Mouse (Mus musculus): ENCODE results near the gene Tsacc. TPM values are rescaled to one million over a fixed set of nuclear protein-coding genes. Genes with fewer than 3 reads are reported as not detected.
"Not testable (repeated sequence)": the region's sequence is repeated elsewhere in the genome, so short reads cannot be mapped to it uniquely, and the experiment has no call there.

The Tsacc gene
- polyA plus RNA-seq, 1 experiment, result 20.4 TPM

DNA sequence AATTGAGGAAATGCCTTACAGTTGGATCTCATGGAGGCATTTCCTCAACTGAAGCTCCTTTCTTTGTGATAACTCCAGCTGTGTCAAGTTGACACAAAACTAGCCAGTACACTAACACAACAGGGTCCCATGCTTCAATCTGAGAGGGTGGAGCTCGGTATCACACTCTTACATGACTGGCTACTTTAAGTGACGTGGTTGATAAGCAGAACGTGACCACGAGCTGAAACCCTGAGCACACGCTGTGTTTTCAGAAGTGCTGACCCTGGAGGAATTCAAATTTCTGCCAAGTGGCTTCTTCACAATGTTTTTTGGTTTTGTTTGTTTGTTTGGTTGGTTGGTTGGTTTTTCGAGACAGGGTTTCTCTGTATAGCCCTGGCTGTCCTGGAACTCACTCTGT, 28.8 kb downstream of the Tsacc start:
- H3K4me1 ChIP-seq (ENCODE audit: control insufficient read depth, insufficient read depth, insufficient read length, low read length); H3K4me3 ChIP-seq (ENCODE audit: insufficient read depth, low read depth, low read length); H3K27ac ChIP-seq (replicated peaks; ENCODE audit: low read depth, low read length): not testable (repeated sequence)

DNA sequence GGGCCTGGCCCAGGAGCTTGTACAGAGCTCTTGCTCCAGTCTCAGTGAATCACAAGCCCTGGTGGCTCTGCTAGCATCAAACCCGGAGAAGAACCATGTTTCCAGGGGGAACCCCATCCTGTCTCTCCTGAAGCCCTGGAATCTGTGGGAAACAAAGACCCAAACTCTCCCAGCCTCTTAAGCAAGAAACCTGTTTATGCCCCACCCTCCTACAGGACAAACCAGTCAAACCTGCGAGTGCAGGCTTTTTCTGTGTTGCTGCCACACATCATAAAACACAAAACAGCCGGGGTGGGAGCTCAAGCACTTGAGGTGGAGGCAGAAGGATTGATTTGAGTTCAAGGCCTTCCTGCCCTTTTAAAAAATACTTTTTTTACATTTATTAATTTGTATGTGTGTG, 34.5 kb downstream of the Tsacc start:
- no peaks in the 10 kb centered on the region for H3K4me1 ChIP-seq (ENCODE audit: control insufficient read depth, insufficient read depth, insufficient read length, low read length)
- H3K4me3 ChIP-seq (ENCODE audit: insufficient read depth, low read depth, low read length), result no peak overlapping the region
- no peak overlapping the region for H3K27ac ChIP-seq (replicated peaks; ENCODE audit: low read depth, low read length)

DNA sequence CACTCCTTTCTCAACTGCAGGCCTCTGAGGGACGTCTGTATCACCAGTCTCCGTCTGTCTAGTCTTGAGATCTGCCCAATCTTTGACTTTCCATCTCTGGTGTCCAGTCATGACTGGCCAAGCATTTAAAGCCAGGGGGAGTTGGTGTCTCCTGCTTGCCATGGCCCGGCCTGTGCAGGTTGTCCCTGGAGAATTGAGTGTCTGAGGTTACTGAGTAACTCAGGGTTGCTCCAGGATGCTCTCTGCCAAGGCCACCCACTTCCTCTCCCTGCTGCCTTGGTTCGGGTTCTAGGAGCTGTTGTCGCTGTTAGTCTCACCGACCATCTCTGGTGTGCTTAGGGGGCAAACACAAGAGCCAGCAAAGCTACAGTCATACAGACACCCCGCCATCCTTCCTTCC, 40.4 kb downstream of the Tsacc start:
- no peak overlapping the region for H3K27ac ChIP-seq (replicated peaks; ENCODE audit: low read depth, low read length)
- no peak overlapping the region for H3K4me3 ChIP-seq (ENCODE audit: insufficient read depth, low read depth, low read length)
- no peaks in the 10 kb centered on the region for H3K4me1 ChIP-seq (ENCODE audit: control insufficient read depth, insufficient read depth, insufficient read length, low read length)

DNA sequence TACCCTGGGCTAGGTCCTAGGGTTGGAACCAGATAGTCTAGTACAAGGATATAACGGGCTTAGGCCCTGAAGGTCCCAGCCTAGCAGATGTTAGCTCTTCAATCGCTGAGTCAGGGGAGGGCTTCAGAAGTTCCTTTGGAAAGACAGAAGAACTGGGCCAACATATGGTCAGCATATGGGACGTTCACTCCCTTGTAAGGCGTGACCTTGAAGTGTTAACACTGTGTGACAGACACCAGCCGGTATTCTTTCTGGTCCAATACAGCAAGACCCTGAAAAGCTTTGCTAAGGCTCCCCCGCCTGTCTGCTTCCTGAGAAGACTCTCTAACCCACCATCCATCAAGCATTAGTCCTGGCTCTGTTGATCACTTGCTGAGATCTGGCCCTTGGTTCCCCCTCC, 40.8 kb downstream of the Tsacc start:
- Histone ChIP-seq H3K4me1 (ENCODE audit: control insufficient read depth, insufficient read depth, insufficient read length, low read length) (no peaks in the 10 kb centered on the region), H3K27ac (replicated peaks; ENCODE audit: low read depth, low read length) (no peak overlapping the region), H3K4me3 (ENCODE audit: insufficient read depth, low read depth, low read length) (no peak overlapping the region)

DNA sequence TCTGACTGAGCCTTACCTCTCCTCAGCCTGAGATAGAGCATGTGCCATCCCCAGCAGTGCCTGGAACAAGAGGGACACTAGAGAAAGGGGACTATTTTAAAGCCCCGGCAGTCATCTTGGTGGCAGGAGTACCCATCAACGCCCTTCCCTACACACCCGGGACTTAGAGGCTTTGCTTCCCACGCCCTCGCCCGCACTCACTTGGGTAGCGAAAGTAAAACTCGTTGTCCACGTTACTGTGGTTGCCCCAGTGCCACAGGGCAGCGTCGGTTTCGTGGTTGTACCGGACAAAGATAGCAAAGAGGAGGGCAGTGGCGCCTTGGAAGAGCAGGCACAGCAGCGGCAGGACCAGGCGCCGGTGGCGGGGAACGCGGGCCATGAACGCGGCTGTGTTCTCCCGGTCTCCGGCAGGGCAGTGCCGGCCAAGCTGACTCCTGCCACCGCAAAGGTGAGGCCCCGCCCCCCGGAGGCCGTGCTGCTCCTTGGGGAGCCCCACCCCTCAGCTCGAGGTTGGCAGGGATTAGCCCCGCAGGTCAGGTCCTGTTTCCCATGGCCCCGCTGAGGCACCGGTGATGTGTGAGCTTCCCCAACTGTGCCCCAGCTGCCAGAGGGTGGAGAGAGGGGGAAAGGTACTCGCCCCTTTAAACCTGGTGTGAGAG, 42.4 kb downstream of the Tsacc start, which contains the start of gene Rhbg:
Rhbg (minus strand) TSS at position 442 of the 659 bp plus-strand sequence.
- Histone ChIP-seq H3K4me3 (ENCODE audit: insufficient read depth, low read depth, low read length) (peak within 1 kb of the TSS; percentile 47), H3K27ac (replicated peaks; ENCODE audit: low read depth, low read length) (no peak within 1 kb of the TSS), H3K4me1 (ENCODE audit: control insufficient read depth, insufficient read depth, insufficient read length, low read length) (no peaks in the 10 kb centered on the region)

DNA sequence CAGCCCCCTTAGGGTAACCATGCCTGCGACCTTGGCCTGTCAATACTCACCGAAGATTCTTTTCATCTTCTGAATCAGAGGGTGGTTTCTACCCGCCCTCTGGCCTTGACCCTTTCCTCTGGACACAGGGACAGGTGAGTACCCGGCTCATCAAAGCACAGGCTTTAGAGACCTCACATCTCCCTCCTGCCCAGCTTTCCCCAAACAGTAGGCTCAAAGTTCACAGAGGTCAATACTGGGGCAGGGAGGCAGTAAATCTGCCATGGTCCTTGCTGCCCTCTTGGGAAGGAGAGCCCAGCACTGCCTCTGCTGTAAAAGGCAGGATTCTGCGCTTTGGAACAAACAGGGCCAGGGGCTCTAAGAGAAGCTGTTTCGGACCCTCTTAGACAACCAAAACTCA, 44.1 kb downstream of the Tsacc start:
- no peak overlapping the region for H3K4me3 ChIP-seq (ENCODE audit: insufficient read depth, low read depth, low read length)
- H3K4me1 ChIP-seq (ENCODE audit: control insufficient read depth, insufficient read depth, insufficient read length, low read length), result no peaks in the 10 kb centered on the region
- no peak overlapping the region for H3K27ac ChIP-seq (replicated peaks; ENCODE audit: low read depth, low read length)

DNA sequence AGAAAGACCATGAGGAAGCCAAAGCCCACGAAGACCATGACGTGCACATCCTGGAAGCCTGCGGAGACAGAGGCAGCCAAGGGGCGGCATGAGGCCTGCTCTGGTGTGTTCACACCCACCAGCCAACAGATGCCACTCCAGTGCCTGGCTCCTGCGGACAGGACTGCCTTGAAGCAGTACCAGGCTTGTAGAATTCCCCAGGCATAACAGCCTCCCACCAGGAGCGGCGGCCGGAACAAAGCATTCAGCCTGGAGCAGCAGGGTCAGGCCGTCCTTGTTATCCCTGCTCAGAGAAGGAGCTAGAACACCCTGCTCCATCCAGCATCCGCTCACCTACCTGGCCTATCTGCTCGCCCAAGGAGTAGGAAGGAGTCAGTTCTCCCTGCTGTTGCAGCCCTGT, 48.4 kb downstream of the Tsacc start:
- Histone ChIP-seq H3K4me1 (ENCODE audit: control insufficient read depth, insufficient read depth, insufficient read length, low read length) (no peaks in the 10 kb centered on the region), H3K4me3 (ENCODE audit: insufficient read depth, low read depth, low read length) (no peak overlapping the region), H3K27ac (replicated peaks; ENCODE audit: low read depth, low read length) (no peak overlapping the region)

DNA sequence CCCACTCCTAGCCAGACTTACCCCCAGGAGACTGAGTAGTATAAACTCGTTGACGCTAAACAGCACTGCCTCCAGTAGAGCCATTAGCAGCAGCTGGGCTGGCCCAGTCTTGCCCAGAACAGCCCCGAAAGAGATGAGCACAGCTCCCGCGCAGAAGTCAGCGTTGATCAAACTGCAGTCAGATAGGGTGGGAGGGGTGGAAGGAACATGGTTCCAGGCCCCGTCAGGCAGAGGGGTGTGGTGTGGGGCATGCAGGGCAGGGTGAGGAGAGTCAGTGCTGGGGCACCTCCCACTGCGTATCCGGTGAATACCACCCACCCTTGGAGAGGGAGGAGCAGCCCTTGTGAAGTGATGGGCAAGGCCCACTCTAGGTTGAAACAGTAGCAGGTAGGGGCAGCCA, 49.1 kb downstream of the Tsacc start:
- H3K27ac ChIP-seq (replicated peaks; ENCODE audit: low read depth, low read length), result no peak overlapping the region
- no peaks in the 10 kb centered on the region for H3K4me1 ChIP-seq (ENCODE audit: control insufficient read depth, insufficient read depth, insufficient read length, low read length)

DNA sequence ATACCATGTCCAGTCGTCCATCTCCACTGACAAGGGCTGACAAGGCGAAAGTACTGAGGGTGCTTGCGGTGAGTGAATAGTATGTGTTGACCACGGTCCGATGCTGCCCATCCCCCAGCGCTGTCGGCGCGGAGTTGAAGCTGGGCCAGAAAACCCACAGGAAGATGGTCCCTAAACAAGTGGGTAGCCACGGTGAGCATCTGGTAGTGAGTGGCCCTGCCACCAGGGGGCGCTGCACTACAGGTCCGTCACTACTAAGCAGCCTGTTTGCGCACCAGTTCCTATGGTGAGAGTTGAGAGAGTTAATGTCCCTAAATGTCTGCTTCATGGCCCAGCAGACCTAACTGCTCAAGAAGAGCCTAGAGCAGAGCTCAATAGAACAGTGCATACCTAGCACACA, 51.0 kb downstream of the Tsacc start:
- Histone ChIP-seq H3K4me1 (ENCODE audit: control insufficient read depth, insufficient read depth, insufficient read length, low read length) (no peaks in the 10 kb centered on the region), H3K27ac (replicated peaks; ENCODE audit: low read depth, low read length) (no peak overlapping the region), H3K4me3 (ENCODE audit: insufficient read depth, low read depth, low read length) (no peak overlapping the region)

More for the DNA sequence above, 49.1 kb downstream of the Tsacc start:
- H3K4me3 ChIP-seq (ENCODE audit: insufficient read depth, low read depth, low read length), result no peak overlapping the region

DNA sequence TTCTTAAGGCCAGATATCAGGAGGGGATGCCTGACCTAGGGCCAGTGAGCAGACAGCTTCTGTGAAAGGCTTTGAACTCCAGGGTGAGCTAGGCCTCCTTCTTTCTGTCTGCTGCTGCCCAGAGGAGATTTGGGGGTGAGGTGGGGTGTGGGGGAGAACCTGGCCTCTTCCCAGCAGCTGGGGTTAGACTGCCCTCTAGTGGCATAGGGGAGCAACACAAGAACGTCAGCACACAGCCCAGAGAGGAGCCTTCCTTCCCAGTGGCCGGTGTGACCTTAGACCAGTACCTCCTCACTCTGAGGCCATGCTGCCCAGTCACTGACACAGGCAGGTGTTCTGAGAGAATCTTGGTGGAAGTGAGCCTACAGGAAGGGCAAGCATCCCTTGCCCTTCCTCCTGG, 52.7 kb downstream of the Tsacc start:
- Histone ChIP-seq H3K27ac (replicated peaks; ENCODE audit: low read depth, low read length) (no peak overlapping the region), H3K4me3 (ENCODE audit: insufficient read depth, low read depth, low read length) (no peak overlapping the region), H3K4me1 (ENCODE audit: control insufficient read depth, insufficient read depth, insufficient read length, low read length) (no peaks in the 10 kb centered on the region)

DNA sequence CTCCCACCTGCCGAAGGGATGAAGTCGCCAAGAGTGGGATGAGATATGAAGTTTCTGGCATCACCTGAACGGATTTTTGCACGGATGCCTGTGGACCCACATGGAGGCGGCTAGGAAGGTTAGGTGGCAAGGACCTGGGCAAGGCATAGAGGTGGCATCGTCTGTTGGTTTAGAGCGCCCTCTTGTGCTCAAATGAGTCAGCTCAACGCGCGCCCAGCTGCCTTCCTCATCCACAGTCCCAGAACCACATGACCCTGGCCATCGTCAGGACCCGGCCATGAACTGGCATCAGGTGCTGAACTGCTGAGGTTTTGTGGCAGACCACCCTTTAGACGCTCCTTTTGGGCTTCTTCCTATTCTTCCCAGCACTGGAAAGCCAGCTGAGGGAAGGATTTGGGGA, 54.3 kb downstream of the Tsacc start:
- Histone ChIP-seq H3K4me3 (ENCODE audit: insufficient read depth, low read depth, low read length) (no peak overlapping the region), H3K27ac (replicated peaks; ENCODE audit: low read depth, low read length) (no peak overlapping the region), H3K4me1 (ENCODE audit: control insufficient read depth, insufficient read depth, insufficient read length, low read length) (no peaks in the 10 kb centered on the region)

DNA sequence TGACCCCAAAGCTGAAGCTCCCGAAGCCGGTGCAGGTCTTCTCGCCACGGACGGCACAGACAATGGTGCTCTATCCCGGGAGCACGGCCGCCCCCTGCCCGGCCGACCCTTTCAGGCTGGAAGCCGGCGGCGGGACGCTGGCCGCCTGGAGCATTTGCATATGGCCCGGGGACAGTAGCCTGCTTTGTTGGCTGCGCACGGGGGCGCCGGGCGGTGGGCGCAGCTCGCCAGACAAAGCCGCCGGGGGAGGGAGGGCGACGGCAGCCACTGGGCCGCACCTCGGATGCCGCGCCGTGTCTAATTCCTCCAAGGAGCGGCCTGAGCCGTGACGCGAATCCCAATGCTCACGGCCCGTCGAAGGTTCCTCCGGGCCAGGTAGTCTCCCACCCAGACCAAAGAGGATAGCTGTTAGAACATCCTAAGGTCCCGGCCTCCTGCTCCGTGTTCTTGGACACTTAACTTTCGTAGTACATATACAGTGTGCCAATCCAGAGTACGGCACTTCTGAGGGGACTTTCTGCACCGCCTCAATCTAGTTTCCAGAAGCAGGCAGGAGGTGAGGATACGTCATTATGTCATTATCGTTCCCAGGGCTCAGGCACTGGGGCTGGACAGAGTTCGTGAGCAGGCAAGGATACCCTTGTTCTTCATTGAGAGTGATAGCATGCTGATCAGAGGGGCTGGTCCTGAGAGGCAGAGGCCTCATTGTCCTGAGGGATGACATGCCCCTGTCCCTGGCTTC, 55.6 kb downstream of the Tsacc start:
- Histone ChIP-seq H3K4me3 (ENCODE audit: insufficient read depth, low read depth, low read length) (no peak overlapping the region), H3K27ac (replicated peaks; ENCODE audit: low read depth, low read length) (no peak overlapping the region), H3K4me1 (ENCODE audit: control insufficient read depth, insufficient read depth, insufficient read length, low read length) (no peaks in the 10 kb centered on the region)

DNA sequence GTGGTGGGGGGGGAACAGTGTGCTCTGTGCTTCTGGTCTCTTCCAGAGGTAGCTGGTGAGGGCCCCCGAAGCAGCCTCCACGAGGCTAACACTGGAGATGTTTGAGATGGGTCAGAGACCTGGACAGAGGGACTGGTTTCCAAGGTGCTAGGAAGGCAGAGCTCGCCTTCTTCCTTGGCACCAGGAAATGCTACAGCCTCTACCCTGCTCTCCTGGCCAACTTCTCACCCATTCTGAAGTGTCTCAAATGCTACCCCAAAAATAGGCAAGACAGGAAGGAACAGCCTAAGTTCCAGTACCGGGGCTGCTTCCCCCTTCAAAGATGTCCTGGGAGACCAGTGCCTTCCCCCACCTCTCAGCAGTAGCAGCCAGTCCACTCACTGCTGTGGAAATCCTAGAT, 57.4 kb downstream of the Tsacc start:
- no peak overlapping the region for H3K4me3 ChIP-seq (ENCODE audit: insufficient read depth, low read depth, low read length)
- no peak overlapping the region for H3K27ac ChIP-seq (replicated peaks; ENCODE audit: low read depth, low read length)
- no peaks in the 10 kb centered on the region for H3K4me1 ChIP-seq (ENCODE audit: control insufficient read depth, insufficient read depth, insufficient read length, low read length)

DNA sequence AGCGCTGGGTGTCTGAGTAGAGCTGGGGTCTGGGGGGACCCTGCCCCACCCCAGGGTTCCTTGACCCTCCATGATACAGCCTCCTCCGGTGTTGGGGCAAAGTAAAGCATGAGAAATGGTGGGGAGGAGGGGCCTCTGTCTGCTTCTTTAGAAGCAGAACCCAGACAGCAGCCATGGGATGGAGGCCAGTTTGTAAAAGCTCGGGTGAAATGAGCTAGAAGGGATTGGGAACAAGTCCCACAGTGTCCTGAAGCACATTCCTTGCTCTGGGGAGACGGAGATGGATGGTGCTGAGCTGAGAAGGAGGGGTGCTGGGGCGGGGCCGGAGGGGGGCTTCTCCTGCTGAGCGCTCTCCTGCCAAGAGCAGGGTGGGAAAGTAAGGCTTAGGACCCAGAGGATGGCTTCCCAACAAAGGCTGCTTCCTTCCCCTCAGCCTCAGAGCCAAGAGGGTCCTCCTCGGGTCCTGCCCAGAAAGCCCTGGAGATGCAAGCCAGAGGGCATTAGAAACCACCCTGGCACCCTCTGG, 57.9 kb downstream of the Tsacc start:
- Histone ChIP-seq H3K4me1 (ENCODE audit: control insufficient read depth, insufficient read depth, insufficient read length, low read length) (no peaks in the 10 kb centered on the region), H3K27ac (replicated peaks; ENCODE audit: low read depth, low read length) (no peak overlapping the region), H3K4me3 (ENCODE audit: insufficient read depth, low read depth, low read length) (no peak overlapping the region)

DNA sequence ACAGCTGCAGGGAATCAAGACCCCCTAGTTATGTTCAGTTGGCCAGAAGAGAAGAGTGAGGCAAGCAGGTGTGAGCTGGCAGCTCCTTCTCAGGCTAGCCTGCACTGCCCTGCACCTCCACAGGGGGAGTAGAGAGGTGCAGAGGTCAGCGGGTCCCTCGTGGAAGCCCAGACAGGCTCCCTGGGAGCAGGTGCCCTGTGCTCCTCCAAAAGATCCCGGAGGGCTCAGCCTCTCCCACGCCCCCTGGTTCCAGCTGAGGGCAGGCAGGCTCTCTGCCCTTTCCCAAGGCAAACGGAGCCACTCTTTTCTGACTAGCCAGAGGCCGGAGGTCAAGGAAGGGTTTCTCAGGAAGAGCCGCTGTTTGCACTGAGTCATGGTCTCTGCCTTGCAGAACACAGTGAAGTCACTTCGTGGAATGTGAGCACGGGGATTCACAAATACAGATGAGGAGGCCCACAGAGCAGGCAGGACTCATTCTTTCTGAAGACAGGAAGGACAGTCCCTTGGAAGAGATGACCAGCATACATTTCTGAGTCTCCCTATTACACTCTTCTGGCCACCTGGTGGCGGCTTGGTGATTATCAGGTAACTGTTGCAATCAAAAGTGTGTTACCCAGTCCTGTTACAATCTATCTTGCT, 59.1 kb downstream of the Tsacc start:
- H3K27ac ChIP-seq (replicated peaks; ENCODE audit: low read depth, low read length), result no peak overlapping the region
- H3K4me3 ChIP-seq (ENCODE audit: insufficient read depth, low read depth, low read length), result no peak overlapping the region
- no peaks in the 10 kb centered on the region for H3K4me1 ChIP-seq (ENCODE audit: control insufficient read depth, insufficient read depth, insufficient read length, low read length)

Data from brown adipose tissue, adult 24 weeks (tissue).